Mouse (Mus musculus) c-Kit-positive CD71-positive TER-119-negative erythroid progenitor cells, embryonic 14.5 days (primary cell): ENCODE measurements at regions not wholly inside any gene's neighbourhood (a gene's known extent, or its start where the extent isn't known, plus 50 kb on each side); places are given as distances from the start of the nearest gene placed in this dataset.

Experiments
- DNase-seq: peaks from one replicate; pipeline ENCODE4 v3.0.0-alpha.2; 2013; ENCODE audit warnings: low read depth

GRCm38 (mm10) chr15:52095629-52096190, 1789.0 kb upstream of the Gm7489 start:
- no peak for DNase-seq

GRCm38 (mm10) chr15:52108761-52109160, 1775.9 kb upstream of the Gm7489 start:
- no peak for DNase-seq

GRCm38 (mm10) chr15:52114368-52115036, 1770.2 kb upstream of the Gm7489 start:
- no peak for DNase-seq

- no peak for DNase-seq
These were observed 1748.0 kb upstream of the Gm7489 start for GRCm38 (mm10) chr15:52136693-52137092.

- no peak for DNase-seq
These were observed 1731.3 kb upstream of the Gm7489 start for GRCm38 (mm10) chr15:52153421-52153820.

GRCm38 (mm10) chr15:52155784-52156183, 1728.9 kb upstream of the Gm7489 start:
- no peak for DNase-seq

- no peak for DNase-seq
These were observed 1727.9 kb upstream of the Gm7489 start for GRCm38 (mm10) chr15:52156779-52157178.

- DNase-seq = peak; percentile 36
These were observed 1724.3 kb upstream of the Gm7489 start for GRCm38 (mm10) chr15:52160181-52161088.

- DNase-seq = no peak
These were observed 1723.6 kb upstream of the Gm7489 start for GRCm38 (mm10) chr15:52161089-52161442.

GRCm38 (mm10) chr15:52161568-52162316, 1723.0 kb upstream of the Gm7489 start:
- DNase-seq = no peak

GRCm38 (mm10) chr15:52166144-52166543, 1718.6 kb upstream of the Gm7489 start:
- DNase-seq = peak; percentile 38

GRCm38 (mm10) chr15:52166595-52167443, 1717.9 kb upstream of the Gm7489 start:
- DNase-seq = peak; percentile 68

GRCm38 (mm10) chr15:52167811-52168210, 1716.9 kb upstream of the Gm7489 start:
- no peak for DNase-seq

- no peak for DNase-seq
These were observed 1707.8 kb upstream of the Gm7489 start for GRCm38 (mm10) chr15:52176951-52177350.

- no peak for DNase-seq
These were observed 1706.0 kb upstream of the Gm7489 start for GRCm38 (mm10) chr15:52178668-52179067.

GRCm38 (mm10) chr15:52179379-52179778, 1705.3 kb upstream of the Gm7489 start:
- no peak for DNase-seq

GRCm38 (mm10) chr15:52191176-52191575, 1693.5 kb upstream of the Gm7489 start:
- DNase-seq = no peak

- DNase-seq = no peak
These were observed 1677.4 kb upstream of the Gm7489 start for GRCm38 (mm10) chr15:52207271-52207670.

- DNase-seq = no peak
These were observed 1652.3 kb upstream of the Gm7489 start for GRCm38 (mm10) chr15:52232442-52232841.

GRCm38 (mm10) chr15:52236220-52236619, 1648.5 kb upstream of the Gm7489 start:
- no peak for DNase-seq

- no peak for DNase-seq
These were observed 1641.8 kb upstream of the Gm7489 start for GRCm38 (mm10) chr15:52242890-52243289.
